Mouse (Mus musculus): ENCODE results near the gene Eef1a2. TPM values are rescaled to one million over a fixed set of nuclear protein-coding genes. Genes with fewer than 3 reads are reported as not detected.

The Eef1a2 gene
- polyA plus RNA-seq (2015; fragmentation: Nextera tagmentation; extraction: Ambion mirVana), result 16.3 and 16.6 TPM in 2 replicates

GRCm38 (mm10) chr2:181156248-181157121 is at the start of gene Eef1a2:
TSS of gene Eef1a2 (minus strand) at chr2:181157014.

GRCm38 (mm10) chr2:181202422-181202821 is 45.6 kb upstream of the Eef1a2 start, which contains the start of gene Ptk6:
TSS of gene Ptk6 (minus strand) at chr2:181202789.

GRCm38 (mm10) chr2:181187121-181188000 is 30.5 kb upstream of the Eef1a2 start, which contains the start of gene Ppdpf:
TSS of gene Ppdpf (plus strand) at chr2:181187247.

GRCm38 (mm10) chr2:181134591-181135445 is 22.0 kb downstream of the Eef1a2 start, which contains the start of gene Kcnq2:
TSS of gene Kcnq2 (minus strand) at chr2:181135300.

Other genes starting within 250 kb of the Eef1a2 start
- gene Ythdf1, start 236.1 kb downstream of the Eef1a2 start, polyA plus RNA-seq (2015; fragmentation: Nextera tagmentation; extraction: Ambion mirVana), result 26.3 and 28.2 TPM in 2 replicates
- not detected in 2 replicates for gene Birc7, start 228.0 kb downstream of the Eef1a2 start, polyA plus RNA-seq (2015; fragmentation: Nextera tagmentation; extraction: Ambion mirVana)
- gene Nkain4, start 202.3 kb downstream of the Eef1a2 start, polyA plus RNA-seq (2015; fragmentation: Nextera tagmentation; extraction: Ambion mirVana), result 4.4 and 5.1 TPM in 2 replicates
- 51.8 and 54.3 TPM in 2 replicates for gene Arfgap1, start 189.8 kb downstream of the Eef1a2 start, polyA plus RNA-seq (2015; fragmentation: Nextera tagmentation; extraction: Ambion mirVana)
- 2.9 and 3.0 TPM in 2 replicates for gene Col20a1, start 170.5 kb downstream of the Eef1a2 start, polyA plus RNA-seq (2015; fragmentation: Nextera tagmentation; extraction: Ambion mirVana)
- gene Chrna4, start 113.5 kb downstream of the Eef1a2 start, polyA plus RNA-seq (2015; fragmentation: Nextera tagmentation; extraction: Ambion mirVana), result 1.3 and 1.8 TPM in 2 replicates
- not detected in 2 replicates for gene Kcnq2, start 21.7 kb downstream of the Eef1a2 start, polyA plus RNA-seq (2015; fragmentation: Nextera tagmentation; extraction: Ambion mirVana)
- gene Ppdpf, start 30.2 kb upstream of the Eef1a2 start, polyA plus RNA-seq (2015; fragmentation: Nextera tagmentation; extraction: Ambion mirVana), result 122 and 132 TPM in 2 replicates
- 0.18 TPM in 1 of 2 replicates, not detected in the other for gene Ptk6, start 45.8 kb upstream of the Eef1a2 start, polyA plus RNA-seq (2015; fragmentation: Nextera tagmentation; extraction: Ambion mirVana)
- 0.05 and 0.10 TPM in 2 replicates for gene Srms, start 56.2 kb upstream of the Eef1a2 start, polyA plus RNA-seq (2015; fragmentation: Nextera tagmentation; extraction: Ambion mirVana)
- 0.15 TPM in 1 of 2 replicates, not detected in the other for gene Fndc11, start 63.0 kb upstream of the Eef1a2 start, polyA plus RNA-seq (2015; fragmentation: Nextera tagmentation; extraction: Ambion mirVana)
- gene Helz2, start 85.0 kb upstream of the Eef1a2 start, polyA plus RNA-seq (2015; fragmentation: Nextera tagmentation; extraction: Ambion mirVana), result 0.68 and 0.71 TPM in 2 replicates
- gene Gmeb2, start 131.0 kb upstream of the Eef1a2 start, polyA plus RNA-seq (2015; fragmentation: Nextera tagmentation; extraction: Ambion mirVana), result 4.3 and 4.9 TPM in 2 replicates
- gene Stmn3, start 157.5 kb upstream of the Eef1a2 start, polyA plus RNA-seq (2015; fragmentation: Nextera tagmentation; extraction: Ambion mirVana), result 0.15 and 0.42 TPM in 2 replicates
- gene Rtel1, start 162.7 kb upstream of the Eef1a2 start, polyA plus RNA-seq (2015; fragmentation: Nextera tagmentation; extraction: Ambion mirVana), result 12.0 and 13.4 TPM in 2 replicates
- 21.8 and 22.9 TPM in 2 replicates for gene Zgpat, start 207.9 kb upstream of the Eef1a2 start, polyA plus RNA-seq (2015; fragmentation: Nextera tagmentation; extraction: Ambion mirVana)
- gene Arfrp1, start 208.4 kb upstream of the Eef1a2 start, polyA plus RNA-seq (2015; fragmentation: Nextera tagmentation; extraction: Ambion mirVana), result 38.2 and 40.4 TPM in 2 replicates
- 7.3 and 8.7 TPM in 2 replicates for gene Lime1, start 223.1 kb upstream of the Eef1a2 start, polyA plus RNA-seq (2015; fragmentation: Nextera tagmentation; extraction: Ambion mirVana)